Mouse (Mus musculus): ENCODE data around the gene Itpk1. TPM values are rescaled to one million over a fixed set of nuclear protein-coding genes. Genes with fewer than 3 reads are reported as not detected.
A peak's percentile ranks its signal among the peaks of the same experiment; 100 is the strongest.

Gene Itpk1
- polyA plus RNA-seq (2014; fragmentation: Nextera tagmentation; extraction: Ambion mirVana), result 15.9 and 17.1 TPM in 2 replicates

DNA sequence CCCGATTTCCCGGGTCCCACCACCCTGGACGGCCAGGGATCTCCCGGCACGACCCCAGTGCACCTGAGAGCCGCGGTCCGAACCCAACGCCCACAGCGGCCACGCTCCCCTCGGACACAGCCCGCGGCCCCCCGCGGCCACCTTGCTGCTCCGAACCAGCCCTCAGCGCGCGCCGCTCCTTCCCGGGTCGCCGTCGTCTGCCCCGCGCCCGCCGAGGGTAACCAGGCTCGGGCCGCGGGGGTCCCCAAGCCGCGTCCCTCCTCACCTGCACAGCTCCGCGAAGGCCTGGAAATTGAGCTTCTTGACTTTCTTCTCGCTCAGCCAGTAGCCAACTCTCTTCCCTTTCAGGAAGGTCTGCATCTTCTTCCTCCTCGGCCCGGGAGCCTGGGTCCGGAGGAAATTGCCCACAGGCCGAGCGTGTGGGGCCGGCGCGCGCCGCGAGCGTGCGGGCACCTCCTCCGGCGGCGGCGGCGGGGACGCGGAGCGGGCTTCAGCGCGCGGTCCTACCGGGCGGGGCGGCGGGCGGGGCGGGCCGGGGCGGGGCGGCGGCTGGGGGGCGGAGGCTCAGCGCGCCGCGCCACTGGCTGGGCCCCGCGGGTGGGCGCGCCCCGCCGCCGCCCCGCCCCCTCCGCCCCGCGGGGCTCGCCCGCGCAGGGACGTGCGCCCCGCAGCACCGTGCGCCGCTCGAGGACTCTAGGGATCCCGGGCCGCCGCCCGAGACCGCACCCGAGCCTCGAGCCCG is at the start of gene Itpk1:
Gene Itpk1, minus strand, starts transcription at position 474 of the 742 bp plus-strand sequence.
- under 1% methylated on average over 91 of the region's 105 CpGs for WGBS
- peaks cover 26% of the 10 kb centered on the region for H3K4me1 ChIP-seq (ENCODE audit: control insufficient read depth, insufficient read depth, low read length)
- peak within 1 kb of the TSS; percentile 93 for H3K4me2 ChIP-seq (replicated peaks; ENCODE audit: low read depth, low read length)
- no peaks in the 10 kb centered on the region for H3K9me3 ChIP-seq (ENCODE audit: control insufficient read depth, low read depth, low read length)
- no peaks in the 10 kb centered on the region for H3K27me3 ChIP-seq (ENCODE audit: control insufficient read depth, insufficient read depth, low read length)
- H3K27ac ChIP-seq (ENCODE audit: low read length), result peak within 1 kb of the TSS; percentile 76
- peak within 1 kb of the TSS; percentile 54 for H3K9ac ChIP-seq (replicated peaks; ENCODE audit: low read depth, low read length)
- H3K36me3 ChIP-seq (ENCODE audit: control insufficient read depth, insufficient read depth, low read length), result no peaks in the 10 kb centered on the region
- peak; percentile 92 for ATAC-seq (ENCODE audit: insufficient number of reproducible peaks, insufficient read depth, low FRiP score, low read depth)
- H3K4me3 ChIP-seq (ENCODE audit: low read depth, low read length), result peak within 1 kb of the TSS; percentile 71

DNA sequence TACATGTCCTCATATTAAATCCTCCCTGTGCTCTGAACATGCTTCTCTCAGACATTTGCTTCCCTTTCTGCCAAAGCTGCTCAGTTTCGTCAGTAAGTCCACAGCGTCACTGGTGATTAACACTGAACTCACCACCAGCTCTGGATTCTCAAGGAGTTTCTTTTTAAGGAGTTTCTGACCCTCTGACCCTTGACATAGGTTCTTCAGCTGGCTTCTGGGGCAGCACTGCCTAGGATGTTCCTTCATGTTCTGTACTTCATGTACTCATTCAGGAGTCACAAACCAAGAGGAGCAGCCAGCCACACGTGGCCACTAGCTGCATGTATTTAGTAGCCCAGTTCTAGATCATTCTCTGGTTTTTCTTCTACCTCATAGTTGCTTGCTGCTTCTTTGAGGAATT is 43.5 kb upstream of the Itpk1 start:
- no peak overlapping the region for H3K27ac ChIP-seq (ENCODE audit: low read length)
- H3K27me3 ChIP-seq (ENCODE audit: control insufficient read depth, insufficient read depth, low read length), result no peaks in the 10 kb centered on the region
- H3K36me3 ChIP-seq (ENCODE audit: control insufficient read depth, insufficient read depth, low read length), result no peaks in the 10 kb centered on the region
- no peak overlapping the region for H3K4me2 ChIP-seq (replicated peaks; ENCODE audit: low read depth, low read length)
- ATAC-seq (ENCODE audit: insufficient number of reproducible peaks, insufficient read depth, low FRiP score, low read depth), result no peak
- 86% methylated on average over 3 of the region's 3 CpGs for WGBS
- H3K4me3 ChIP-seq (ENCODE audit: low read depth, low read length), result no peak overlapping the region
- H3K9me3 ChIP-seq (ENCODE audit: control insufficient read depth, low read depth, low read length), result no peaks in the 10 kb centered on the region
- no peak overlapping the region for H3K9ac ChIP-seq (replicated peaks; ENCODE audit: low read depth, low read length)
- peaks cover 9% of the 10 kb centered on the region for H3K4me1 ChIP-seq (ENCODE audit: control insufficient read depth, insufficient read depth, low read length)

DNA sequence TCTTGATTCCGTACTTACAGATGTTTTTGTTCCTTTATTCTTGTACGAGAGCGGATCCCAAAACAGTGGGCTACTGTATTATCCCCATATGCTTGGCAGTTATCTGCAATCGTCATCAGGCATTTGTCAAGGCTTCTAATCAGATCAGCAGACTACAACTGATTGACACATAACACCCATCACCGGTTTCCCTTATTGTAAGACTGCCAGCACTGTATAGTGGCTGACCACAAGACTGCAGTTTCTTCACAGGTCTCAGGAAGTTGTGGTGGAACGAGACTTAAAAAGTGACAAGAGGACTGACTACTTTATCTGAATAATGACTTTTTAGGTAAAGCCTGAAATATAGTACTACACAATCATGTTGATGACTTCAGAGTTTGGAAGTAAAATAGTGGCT is 40.1 kb upstream of the Itpk1 start:
- no peaks in the 10 kb centered on the region for H3K27me3 ChIP-seq (ENCODE audit: control insufficient read depth, insufficient read depth, low read length)
- 59% methylated on average over 6 of the region's 6 CpGs for WGBS
- H3K4me3 ChIP-seq (ENCODE audit: low read depth, low read length), result no peak overlapping the region
- no peaks in the 10 kb centered on the region for H3K9me3 ChIP-seq (ENCODE audit: control insufficient read depth, low read depth, low read length)
- peaks cover 15% of the 10 kb centered on the region for H3K4me1 ChIP-seq (ENCODE audit: control insufficient read depth, insufficient read depth, low read length)
- H3K27ac ChIP-seq (ENCODE audit: low read length), result no peak overlapping the region
- no peaks in the 10 kb centered on the region for H3K36me3 ChIP-seq (ENCODE audit: control insufficient read depth, insufficient read depth, low read length)
- ATAC-seq (ENCODE audit: insufficient number of reproducible peaks, insufficient read depth, low FRiP score, low read depth), result no peak
- peak overlapping the region; percentile 84; the same call in 1 of the 2 replicates for H3K4me2 ChIP-seq (replicated peaks; ENCODE audit: low read depth, low read length)
- 0 out of 2 replicates have a peak overlapping the region, but pooled peaks have one; percentile 6 for H3K9ac ChIP-seq (replicated peaks; ENCODE audit: low read depth, low read length)

DNA sequence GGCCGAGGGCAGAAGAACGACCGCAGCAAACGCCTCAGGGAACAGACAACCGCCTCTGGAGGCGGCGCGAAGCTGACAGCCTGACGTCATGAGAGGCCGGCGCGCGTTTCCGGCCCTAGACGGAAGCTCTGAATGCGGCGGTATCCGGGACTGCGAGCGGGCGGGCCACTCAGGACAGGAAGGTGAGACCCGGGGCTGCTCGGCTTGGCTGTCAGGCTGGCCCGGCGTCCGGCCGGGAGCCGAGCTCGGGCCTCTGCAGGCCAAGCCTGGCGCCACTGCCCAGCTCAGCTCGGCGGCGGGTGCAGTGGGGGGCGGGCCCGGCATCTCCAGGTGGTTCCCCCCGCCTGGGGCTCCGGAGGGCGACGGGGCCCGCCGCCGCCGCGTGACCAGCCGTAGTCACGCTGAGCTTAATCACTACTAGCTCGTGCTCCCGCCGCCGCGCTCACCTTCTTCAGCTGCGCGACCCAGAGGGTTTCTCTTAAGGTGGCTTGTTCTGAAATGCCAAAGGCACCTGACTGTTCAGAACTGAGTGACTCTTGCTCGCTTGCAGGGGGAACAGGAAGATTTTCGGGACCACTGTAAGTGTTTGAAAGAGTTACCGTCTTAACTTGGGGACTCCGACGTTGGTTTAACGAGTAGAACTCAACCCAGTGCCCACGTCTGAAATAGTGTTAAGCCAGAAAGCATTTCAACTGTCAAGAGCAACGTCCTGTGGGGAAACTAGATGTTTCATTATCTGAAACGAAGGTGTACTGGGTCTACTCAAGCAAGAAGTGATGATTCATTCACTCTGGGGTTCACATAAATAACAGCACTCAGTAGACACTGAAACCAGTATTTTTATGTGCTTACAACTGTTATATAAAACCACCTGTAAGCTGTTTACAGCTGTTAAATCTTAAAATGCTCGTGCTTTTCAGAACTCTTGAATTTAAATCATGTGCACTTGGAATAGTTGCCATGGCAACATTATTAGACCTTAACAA is 39.2 kb upstream of the Itpk1 start, which contains the start of the genes Moap1 and Tmem251:
Gene Moap1, minus strand, starts transcription at position 73 of the 986 bp plus-strand sequence.
Gene Tmem251, plus strand, starts transcription at position 174 of the 986 bp plus-strand sequence.
- Histone ChIP-seq H3K36me3 (ENCODE audit: control insufficient read depth, insufficient read depth, low read length) (no peaks in the 10 kb centered on the region), H3K27ac (ENCODE audit: low read length) (peak within 1 kb of the TSS; percentile 84), H3K9me3 (ENCODE audit: control insufficient read depth, low read depth, low read length) (no peaks in the 10 kb centered on the region), H3K27me3 (ENCODE audit: control insufficient read depth, insufficient read depth, low read length) (no peaks in the 10 kb centered on the region), H3K4me2 (replicated peaks; ENCODE audit: low read depth, low read length) (peak within 1 kb of the TSS; percentile 84), H3K9ac (replicated peaks; ENCODE audit: low read depth, low read length) (peak within 1 kb of the TSS; percentile 67), H3K4me1 (ENCODE audit: control insufficient read depth, insufficient read depth, low read length) (peaks cover 15% of the 10 kb centered on the region), H3K4me3 (ENCODE audit: low read depth, low read length) (peak within 1 kb of the TSS; percentile 75)
- WGBS, result under 1% methylated on average over 58 of the region's 63 CpGs
- ATAC-seq (ENCODE audit: insufficient number of reproducible peaks, insufficient read depth, low FRiP score, low read depth), result peak; percentile 97

DNA sequence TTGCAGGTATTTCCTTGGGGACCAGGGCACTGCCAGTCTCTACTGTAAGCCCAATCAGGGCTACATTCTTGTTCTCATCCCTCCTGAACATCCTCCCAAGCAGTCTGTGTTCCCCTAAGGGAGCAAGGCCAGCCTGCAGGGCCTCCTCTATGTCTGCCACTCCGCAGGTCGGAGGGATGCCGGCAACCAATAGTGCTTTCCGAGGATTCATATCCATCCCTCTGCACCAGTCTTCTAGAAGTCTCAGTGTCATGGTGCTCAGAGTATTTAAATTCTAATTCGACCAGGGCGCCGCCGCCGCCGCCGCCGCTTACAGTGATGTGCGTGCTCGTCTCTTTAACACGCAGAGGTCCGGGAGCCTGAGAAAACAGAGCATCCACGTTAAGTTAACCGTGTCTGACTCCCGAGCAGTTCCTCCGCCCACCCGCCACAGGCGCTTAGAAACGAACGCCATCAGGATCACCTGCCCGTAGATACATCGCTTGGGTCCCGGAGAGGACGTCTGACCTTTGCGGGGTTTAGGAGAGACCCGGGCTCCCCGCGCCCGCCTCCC is 38.4 kb upstream of the Itpk1 start:
- Histone ChIP-seq H3K4me3 (ENCODE audit: low read depth, low read length) (peak overlapping the region; percentile 75), H3K36me3 (ENCODE audit: control insufficient read depth, insufficient read depth, low read length) (no peaks in the 10 kb centered on the region), H3K4me1 (ENCODE audit: control insufficient read depth, insufficient read depth, low read length) (peaks cover 15% of the 10 kb centered on the region), H3K9me3 (ENCODE audit: control insufficient read depth, low read depth, low read length) (no peaks in the 10 kb centered on the region), H3K9ac (replicated peaks; ENCODE audit: low read depth, low read length) (peak overlapping the region; percentile 67), H3K27ac (ENCODE audit: low read length) (peak overlapping the region; percentile 84), H3K27me3 (ENCODE audit: control insufficient read depth, insufficient read depth, low read length) (no peaks in the 10 kb centered on the region), H3K4me2 (replicated peaks; ENCODE audit: low read depth, low read length) (peak overlapping the region; percentile 84)
- WGBS, result under 1% methylated on average over 33 of the region's 33 CpGs
- ATAC-seq (ENCODE audit: insufficient number of reproducible peaks, insufficient read depth, low FRiP score, low read depth), result peak; percentile 20

DNA sequence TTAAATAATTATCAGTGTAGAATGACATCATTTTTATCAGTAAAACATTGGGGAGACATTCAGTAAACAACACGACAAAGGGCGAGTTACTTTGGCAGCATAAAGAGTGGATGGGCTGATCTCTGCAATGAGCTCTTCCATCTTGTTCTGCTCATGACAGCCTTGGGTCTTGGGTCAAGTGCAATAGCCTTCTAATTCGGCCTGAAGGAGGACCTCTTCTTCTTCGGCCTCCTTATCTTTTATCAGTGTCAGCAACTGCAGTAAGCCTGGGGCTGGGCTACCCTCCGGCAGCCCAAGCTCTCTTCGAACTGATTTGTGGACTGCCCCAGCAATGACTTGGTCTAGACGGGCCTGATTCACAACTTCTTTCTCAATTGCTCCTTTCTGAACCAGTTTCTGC is 37.3 kb upstream of the Itpk1 start:
- H3K9me3 ChIP-seq (ENCODE audit: control insufficient read depth, low read depth, low read length), result no peaks in the 10 kb centered on the region
- no peaks in the 10 kb centered on the region for H3K36me3 ChIP-seq (ENCODE audit: control insufficient read depth, insufficient read depth, low read length)
- WGBS, result 72% methylated on average over 7 of the region's 7 CpGs
- no peaks in the 10 kb centered on the region for H3K27me3 ChIP-seq (ENCODE audit: control insufficient read depth, insufficient read depth, low read length)
- ATAC-seq (ENCODE audit: insufficient number of reproducible peaks, insufficient read depth, low FRiP score, low read depth), result no peak
- no peak overlapping the region for H3K27ac ChIP-seq (ENCODE audit: low read length)
- no peak overlapping the region for H3K4me3 ChIP-seq (ENCODE audit: low read depth, low read length)
- no peak overlapping the region for H3K9ac ChIP-seq (replicated peaks; ENCODE audit: low read depth, low read length)
- H3K4me1 ChIP-seq (ENCODE audit: control insufficient read depth, insufficient read depth, low read length), result peaks cover 15% of the 10 kb centered on the region
- H3K4me2 ChIP-seq (replicated peaks; ENCODE audit: low read depth, low read length), result no peak overlapping the region

DNA sequence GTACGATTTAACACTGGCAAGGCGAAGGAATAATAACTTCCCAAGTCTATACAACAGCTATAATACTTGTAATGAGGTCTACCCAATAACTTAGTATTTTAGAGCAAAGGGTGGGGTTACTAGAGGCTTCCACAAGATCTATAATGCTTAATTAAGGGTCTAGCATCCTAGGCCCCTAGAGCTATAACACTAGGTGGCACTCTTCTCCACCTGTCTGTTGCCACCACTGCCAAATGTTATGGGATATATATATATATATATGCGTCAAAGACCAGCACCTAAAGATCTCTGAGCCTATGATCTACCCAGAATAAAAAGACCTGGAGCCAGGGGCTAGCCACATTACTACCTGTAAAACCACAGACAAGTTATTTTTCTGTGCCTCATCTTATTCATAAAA is 35.6 kb upstream of the Itpk1 start:
- H3K4me1 ChIP-seq (ENCODE audit: control insufficient read depth, insufficient read depth, low read length), result peaks cover 15% of the 10 kb centered on the region
- H3K27ac ChIP-seq (ENCODE audit: low read length), result no peak overlapping the region
- WGBS, result 70% methylated on average over 3 of the region's 3 CpGs
- no peak overlapping the region for H3K4me3 ChIP-seq (ENCODE audit: low read depth, low read length)
- no peak overlapping the region for H3K4me2 ChIP-seq (replicated peaks; ENCODE audit: low read depth, low read length)
- no peaks in the 10 kb centered on the region for H3K27me3 ChIP-seq (ENCODE audit: control insufficient read depth, insufficient read depth, low read length)
- H3K9me3 ChIP-seq (ENCODE audit: control insufficient read depth, low read depth, low read length), result no peaks in the 10 kb centered on the region
- no peak overlapping the region for H3K9ac ChIP-seq (replicated peaks; ENCODE audit: low read depth, low read length)
- no peak for ATAC-seq (ENCODE audit: insufficient number of reproducible peaks, insufficient read depth, low FRiP score, low read depth)
- H3K36me3 ChIP-seq (ENCODE audit: control insufficient read depth, insufficient read depth, low read length), result no peaks in the 10 kb centered on the region

DNA sequence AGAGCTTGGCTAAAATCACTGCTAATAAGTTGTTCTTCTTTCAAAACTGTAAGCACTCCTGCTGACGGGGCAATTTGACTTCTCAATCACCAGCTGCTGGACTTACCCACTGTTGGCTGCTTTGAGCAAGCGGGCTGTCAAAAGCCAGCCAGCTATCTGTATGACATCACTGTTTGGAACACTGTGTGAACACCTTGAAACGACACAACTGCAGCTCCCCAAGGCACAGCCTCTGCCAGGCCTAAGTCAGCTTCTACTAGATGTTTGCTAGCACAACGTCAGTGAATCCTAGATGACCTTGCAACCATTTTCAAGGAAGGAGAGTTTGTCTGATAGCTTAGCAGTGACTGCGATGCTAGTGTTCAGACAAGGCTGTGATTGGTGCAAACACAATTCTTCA is 34.4 kb upstream of the Itpk1 start:
- no peaks in the 10 kb centered on the region for H3K9me3 ChIP-seq (ENCODE audit: control insufficient read depth, low read depth, low read length)
- H3K27me3 ChIP-seq (ENCODE audit: control insufficient read depth, insufficient read depth, low read length), result no peaks in the 10 kb centered on the region
- no peak overlapping the region for H3K4me3 ChIP-seq (ENCODE audit: low read depth, low read length)
- H3K27ac ChIP-seq (ENCODE audit: low read length), result no peak overlapping the region
- H3K36me3 ChIP-seq (ENCODE audit: control insufficient read depth, insufficient read depth, low read length), result no peaks in the 10 kb centered on the region
- no peak overlapping the region for H3K4me2 ChIP-seq (replicated peaks; ENCODE audit: low read depth, low read length)
- no peak for ATAC-seq (ENCODE audit: insufficient number of reproducible peaks, insufficient read depth, low FRiP score, low read depth)
- WGBS, result 65% methylated on average over 5 of the region's 5 CpGs
- H3K9ac ChIP-seq (replicated peaks; ENCODE audit: low read depth, low read length), result no peak overlapping the region
- H3K4me1 ChIP-seq (ENCODE audit: control insufficient read depth, insufficient read depth, low read length), result peaks cover 6% of the 10 kb centered on the region; the same call in 1 of the 2 replicates

All from stomach, embryonic 14.5 days (tissue).